Mouse (Mus musculus): ENCODE data around the gene Tmem189. TPM values are rescaled to one million over a fixed set of nuclear protein-coding genes. Genes with fewer than 3 reads are reported as not detected.

Tmem189 gene
- total RNA-seq, 2 experiments from 2014 or later = 42.3 to 43.0 TPM

DNA sequence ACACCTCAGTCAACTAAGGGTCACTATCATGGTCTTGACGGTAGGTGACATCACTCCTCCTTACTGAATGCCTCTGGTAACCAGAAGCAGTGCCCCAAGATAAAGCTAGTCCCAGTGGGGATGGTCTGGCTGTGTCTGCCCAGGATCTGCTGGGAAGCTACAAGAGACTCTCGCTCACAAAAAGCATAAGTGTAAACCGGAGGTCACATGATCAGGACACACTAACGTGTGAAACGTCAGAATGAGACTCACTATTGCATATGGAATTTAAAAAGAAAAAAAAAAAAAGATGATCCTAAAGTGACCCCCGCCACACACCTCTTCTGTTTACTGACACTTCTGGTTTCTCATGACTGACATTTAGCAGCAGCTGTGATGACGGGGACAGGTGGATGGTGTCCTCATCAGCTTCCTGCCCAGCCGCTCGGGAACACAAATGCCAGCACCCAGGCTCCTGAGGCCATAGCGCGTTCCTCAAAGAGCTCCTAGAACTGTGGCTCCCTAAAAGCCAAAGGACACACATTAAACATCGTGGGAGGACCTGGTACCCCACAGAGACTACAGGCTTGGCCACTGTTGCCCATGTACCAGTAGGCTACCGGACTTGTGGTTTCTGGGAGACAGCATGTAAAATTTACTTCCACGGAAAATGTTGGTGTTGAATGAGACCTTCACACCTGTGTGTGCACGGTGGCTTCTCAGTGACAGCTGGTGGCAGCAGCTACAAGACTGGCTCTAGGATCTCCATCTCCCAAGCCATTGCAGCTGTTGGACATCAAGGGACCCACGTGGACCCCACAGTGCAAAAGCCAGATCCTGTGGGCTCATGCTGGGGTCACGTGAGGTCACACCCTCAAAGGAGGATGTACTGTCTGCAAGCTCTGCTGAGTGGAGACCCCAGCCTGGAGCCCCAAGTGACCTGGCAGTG lies 83.5 kb downstream of the Tmem189 start:
- no peak for DNase-seq (ENCODE audit: extremely low spot score in 1 of 2, low spot score in 2 of 2)
- no peak for TF ChIP-seq CTCF (IDR thresholded peaks at IDR 0.05)
- Histone ChIP-seq H3K27ac (no peak overlapping the region), H3K4me3 (no peak overlapping the region)
- intact Hi-C loops (cut with DNase I) = loop anchor here (1.0 kb wide), 2 partner anchors 69 to 74 kb away; no protein-coding TSS in a partner anchor

DNA sequence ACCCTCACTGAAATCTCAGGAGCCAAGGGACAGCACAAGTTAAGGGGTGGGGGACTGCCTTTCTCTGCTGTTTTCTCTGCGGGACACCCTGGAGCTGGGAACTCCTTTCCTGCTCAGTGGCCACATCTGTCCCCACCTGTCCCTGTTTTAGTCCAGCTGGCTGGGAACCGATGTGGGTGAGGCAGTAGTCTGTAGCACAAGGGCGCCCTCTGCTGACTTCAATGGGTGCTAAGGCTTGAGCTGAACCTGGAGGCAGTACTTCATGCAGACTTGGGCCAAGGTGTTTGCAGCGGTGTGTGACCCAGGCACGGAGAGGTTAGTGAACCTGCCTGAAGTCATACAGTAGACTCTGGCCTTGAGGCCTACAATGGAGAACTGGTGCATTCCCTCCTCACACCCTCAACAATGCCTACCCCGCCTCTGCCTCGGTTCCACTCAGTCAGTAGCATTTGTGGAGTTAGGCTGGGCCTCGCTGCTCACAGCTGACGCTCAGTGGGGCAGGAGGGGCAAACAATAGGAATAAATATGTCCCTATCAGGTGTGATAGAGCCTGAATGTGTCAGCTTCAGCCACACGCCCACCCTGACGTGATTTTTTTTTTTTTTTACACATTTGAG lies 84.3 kb downstream of the Tmem189 start:
- TF ChIP-seq CTCF (IDR thresholded peaks at IDR 0.05) = peak; percentile 93
- intact Hi-C loops (cut with DNase I) = loop anchor here (1.0 kb wide), 2 partner anchors 68 to 73 kb away; no protein-coding TSS in a partner anchor
- Histone ChIP-seq H3K4me3 (no peak overlapping the region), H3K27ac (no peak overlapping the region)
- peak; percentile 83 to 86 for DNase-seq (ENCODE audit: extremely low spot score in 1 of 2, low spot score in 2 of 2)

DNA sequence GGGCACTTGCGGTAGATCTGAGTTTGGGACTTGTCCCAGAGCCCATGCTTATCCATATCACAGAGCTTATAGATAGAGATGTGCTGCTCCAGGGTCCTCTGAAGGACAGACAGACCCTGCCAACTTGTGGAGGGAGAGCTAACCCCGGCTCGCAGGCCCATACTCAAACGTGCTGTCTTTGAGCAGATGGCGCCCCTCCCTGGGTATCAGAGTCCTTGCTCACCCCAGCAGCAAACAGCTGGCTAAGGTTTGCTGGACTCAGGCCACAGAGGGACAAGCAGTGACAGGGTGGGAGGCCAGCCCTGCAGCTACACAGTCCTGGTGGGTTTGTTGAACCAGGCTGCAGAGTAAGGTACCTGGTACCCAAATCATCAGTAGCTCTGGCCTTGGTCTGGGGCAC lies 86.6 kb downstream of the Tmem189 start:
- Histone ChIP-seq H3K27ac (no peak overlapping the region), H3K4me3 (no peak overlapping the region)
- DNase-seq (ENCODE audit: extremely low spot score in 1 of 2, low spot score in 2 of 2) = no peak
- intact Hi-C loops (cut with DNase I) = no loop called here
- TF ChIP-seq CTCF (IDR thresholded peaks at IDR 0.05) = peak; percentile 1; the same call in 1 of the 2 replicates

DNA sequence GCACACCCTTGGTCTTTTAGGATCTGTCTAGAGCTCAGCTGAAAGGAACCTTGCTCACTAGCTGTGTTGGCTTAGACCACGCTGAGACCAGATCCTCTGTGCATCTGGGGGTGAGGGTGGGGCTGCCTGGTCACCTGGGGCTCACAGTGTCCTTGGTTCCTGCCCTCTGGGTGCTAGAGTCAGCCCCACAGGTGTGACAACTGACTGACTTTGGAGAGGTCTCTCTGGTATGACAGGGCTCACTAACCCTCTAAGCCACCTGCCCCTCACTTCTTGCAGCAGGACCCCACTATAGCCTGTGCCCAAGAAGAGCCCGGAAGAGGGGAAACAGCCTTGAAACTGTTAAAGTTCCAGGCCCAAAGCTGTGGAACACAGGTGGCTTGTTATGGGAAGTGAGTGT lies 87.3 kb downstream of the Tmem189 start:
- H3K27ac ChIP-seq = no peak overlapping the region
- intact Hi-C loops (cut with DNase I) = no loop called here
- H3K4me3 ChIP-seq = no peak overlapping the region
- no peak for DNase-seq (ENCODE audit: extremely low spot score in 1 of 2, low spot score in 2 of 2)
- TF ChIP-seq CTCF (IDR thresholded peaks at IDR 0.05) = no peak

DNA sequence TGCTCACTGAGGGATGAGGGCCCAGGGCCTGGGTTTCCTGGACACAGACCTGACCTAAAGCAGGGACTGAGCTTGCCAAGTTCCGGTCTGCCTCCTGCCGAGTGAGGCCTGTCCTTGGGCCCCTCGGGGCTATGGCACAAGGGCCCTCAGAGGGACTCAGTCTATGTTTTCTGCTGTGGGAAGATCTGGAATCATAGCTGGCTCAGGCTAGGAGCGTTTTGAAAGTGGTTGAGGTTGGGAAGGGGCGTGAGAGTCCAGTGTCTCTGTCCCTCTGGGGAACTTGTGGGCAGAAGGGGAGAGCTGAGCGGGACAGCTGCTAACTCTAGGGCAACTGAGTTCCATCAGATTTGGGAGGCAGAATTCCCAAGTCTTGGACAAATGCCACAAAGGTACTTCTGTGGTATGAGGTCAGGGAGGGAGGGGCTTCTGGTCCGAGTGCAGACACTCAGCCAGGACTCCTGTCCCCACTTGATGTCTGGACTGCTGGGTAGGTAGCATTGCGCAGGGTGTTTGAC lies 89.1 kb downstream of the Tmem189 start:
- TF ChIP-seq CTCF (IDR thresholded peaks at IDR 0.05) = no peak
- intact Hi-C loops (cut with DNase I) = no loop called here
- Histone ChIP-seq H3K4me3 (no peak overlapping the region), H3K27ac (no peak overlapping the region)
- no peak for DNase-seq (ENCODE audit: extremely low spot score in 1 of 2, low spot score in 2 of 2)

DNA sequence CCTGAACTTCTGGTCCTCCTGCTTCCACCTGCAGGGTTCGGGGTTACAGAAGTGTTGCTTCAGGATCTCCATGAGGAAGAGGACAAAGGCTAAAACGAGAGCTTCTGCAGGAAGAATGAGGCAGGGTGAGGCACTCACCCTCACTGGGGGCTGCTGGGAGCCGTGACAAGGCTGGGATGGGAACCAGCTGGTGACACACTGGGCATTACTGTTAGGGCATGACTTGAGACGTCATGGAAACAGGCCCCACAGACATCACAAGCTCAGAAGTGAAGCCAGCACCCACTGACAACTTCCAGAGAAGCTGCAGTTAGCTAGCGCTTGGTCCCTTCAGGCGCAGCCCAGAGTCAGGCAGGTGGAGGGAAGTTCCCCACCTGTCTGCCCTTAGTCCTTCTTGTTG lies 89.7 kb downstream of the Tmem189 start:
- intact Hi-C loops (cut with DNase I) = no loop called here
- no peak overlapping the region for H3K4me3 ChIP-seq
- no peak overlapping the region for H3K27ac ChIP-seq
- TF ChIP-seq CTCF (IDR thresholded peaks at IDR 0.05) = no peak
- DNase-seq (ENCODE audit: extremely low spot score in 1 of 2, low spot score in 2 of 2) = no peak

DNA sequence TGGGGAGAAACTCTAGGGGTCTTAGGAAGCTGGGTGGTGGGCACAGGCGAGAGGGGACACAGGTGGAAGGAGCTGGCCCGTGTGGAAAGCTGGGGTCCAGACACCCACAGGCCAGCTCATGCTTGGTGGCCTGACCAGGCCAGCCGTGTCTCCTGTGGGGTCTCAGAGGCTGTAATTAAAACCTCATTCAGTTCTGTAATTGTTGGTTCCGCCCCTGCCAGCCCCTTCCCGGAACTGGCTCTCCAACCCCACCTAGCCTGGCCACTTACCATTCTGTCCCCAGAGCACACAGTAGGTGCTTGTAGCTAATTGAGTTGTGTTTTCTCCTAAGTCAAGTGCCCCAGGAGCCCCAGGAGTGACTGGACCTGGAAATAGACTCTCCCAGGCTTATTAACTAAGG lies 90.4 kb downstream of the Tmem189 start:
- no peak overlapping the region for H3K27ac ChIP-seq
- intact Hi-C loops (cut with DNase I) = no loop called here
- no peak overlapping the region for H3K4me3 ChIP-seq
- DNase-seq (ENCODE audit: extremely low spot score in 1 of 2, low spot score in 2 of 2) = no peak
- no peak for TF ChIP-seq CTCF (IDR thresholded peaks at IDR 0.05)

DNA sequence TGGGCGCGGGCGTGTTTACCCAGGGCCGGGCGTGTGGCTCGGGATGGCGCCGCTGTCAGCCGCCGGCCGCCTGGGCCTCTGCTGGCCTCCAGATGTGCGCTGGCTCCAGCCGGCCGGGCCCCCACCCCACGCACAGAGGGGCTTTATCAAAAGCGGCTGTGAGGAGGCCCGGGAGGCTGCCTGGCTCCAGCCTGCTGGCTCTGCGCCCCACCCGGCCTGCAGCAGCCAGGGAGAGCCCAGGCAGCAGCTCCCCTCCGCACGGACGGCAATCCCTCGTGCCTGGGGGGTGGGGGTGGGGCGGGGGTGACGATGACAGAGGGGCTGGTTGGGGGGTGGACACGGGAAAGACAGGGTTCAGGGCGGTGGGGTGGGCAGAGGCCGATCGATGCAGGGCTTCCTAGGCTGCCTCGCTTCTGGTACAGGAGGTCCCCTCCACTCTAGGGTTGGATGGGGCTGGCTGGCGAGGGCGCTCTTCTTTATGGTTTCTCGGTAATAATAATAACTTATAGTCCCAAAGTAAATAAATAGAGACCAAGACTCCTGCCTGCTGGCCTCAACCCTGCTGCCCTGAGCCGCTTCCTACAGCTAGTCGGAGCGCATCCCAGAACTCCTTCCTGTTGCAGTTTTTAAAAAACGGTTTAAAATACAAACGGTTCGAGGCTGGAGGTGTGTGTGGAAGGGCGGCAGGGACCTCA lies 92.0 kb downstream of the Tmem189 start:
- H3K27ac ChIP-seq = no peak overlapping the region
- no peak for TF ChIP-seq CTCF (IDR thresholded peaks at IDR 0.05)
- intact Hi-C loops (cut with DNase I) = no loop called here
- DNase-seq (ENCODE audit: extremely low spot score in 1 of 2, low spot score in 2 of 2) = no peak
- no peak overlapping the region for H3K4me3 ChIP-seq

DNA sequence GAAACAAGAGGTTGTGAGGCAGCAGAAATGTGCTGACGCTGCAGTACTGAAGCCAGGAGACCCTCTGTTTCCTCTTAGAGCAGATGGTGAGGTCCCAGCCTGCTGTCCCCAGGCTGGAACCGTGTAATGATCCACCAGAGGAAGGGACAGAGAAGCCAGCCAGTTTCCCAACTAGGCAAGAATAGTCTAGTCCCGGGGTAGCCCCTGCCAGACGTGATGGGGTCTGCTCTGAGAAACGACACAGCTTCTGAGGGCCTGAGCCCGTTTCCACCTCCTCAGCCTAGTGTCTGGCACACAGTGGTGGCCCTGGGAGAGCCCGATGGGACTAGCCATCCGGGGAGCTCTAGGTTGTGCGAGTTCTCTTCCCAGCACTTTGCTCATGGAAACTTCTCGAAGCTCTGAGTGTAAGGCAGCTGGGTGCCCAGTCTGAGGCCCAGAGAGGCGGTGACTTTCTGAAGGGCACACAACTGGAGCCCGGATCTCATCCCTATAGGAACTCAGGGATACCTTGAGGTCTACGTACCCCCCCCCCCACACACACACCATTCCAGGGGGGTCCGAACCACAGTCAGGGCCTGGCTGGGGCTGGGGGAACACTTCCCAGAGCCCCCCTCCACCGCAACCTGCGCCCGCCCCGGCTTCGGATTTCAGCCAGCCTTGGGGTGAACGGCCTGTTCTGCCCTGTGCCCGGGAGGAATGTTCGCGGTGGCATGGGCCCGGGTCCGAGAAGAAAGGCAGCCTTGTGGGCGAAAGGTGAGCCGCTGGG lies 92.7 kb downstream of the Tmem189 start:
- H3K4me3 ChIP-seq = no peak overlapping the region
- no peak for TF ChIP-seq CTCF (IDR thresholded peaks at IDR 0.05)
- intact Hi-C loops (cut with DNase I) = no loop called here
- no peak for DNase-seq (ENCODE audit: extremely low spot score in 1 of 2, low spot score in 2 of 2)
- no peak overlapping the region for H3K27ac ChIP-seq

DNA sequence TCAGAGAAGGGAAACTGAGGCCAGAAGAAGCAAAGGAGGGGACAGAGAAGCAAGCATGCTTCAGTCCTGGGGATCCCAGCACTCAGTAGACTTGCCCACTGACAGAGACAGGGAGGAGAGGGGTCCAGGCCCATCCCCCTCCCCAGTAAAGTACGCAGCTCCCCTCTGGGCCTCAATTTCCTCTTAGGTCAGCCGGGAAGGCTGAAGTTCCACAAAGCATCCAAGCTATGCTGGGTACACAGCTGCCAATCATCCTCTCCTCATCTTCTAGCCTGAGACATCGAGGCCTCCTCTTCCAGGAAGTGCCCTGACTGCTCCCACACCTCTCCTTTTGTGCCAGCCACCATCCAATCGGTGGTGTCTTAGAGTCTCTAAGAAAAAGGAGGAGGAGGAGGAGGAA lies 93.4 kb downstream of the Tmem189 start:
- no peak for DNase-seq (ENCODE audit: extremely low spot score in 1 of 2, low spot score in 2 of 2)
- no peak overlapping the region for H3K27ac ChIP-seq
- intact Hi-C loops (cut with DNase I) = no loop called here
- TF ChIP-seq CTCF (IDR thresholded peaks at IDR 0.05) = no peak
- no peak overlapping the region for H3K4me3 ChIP-seq

DNA sequence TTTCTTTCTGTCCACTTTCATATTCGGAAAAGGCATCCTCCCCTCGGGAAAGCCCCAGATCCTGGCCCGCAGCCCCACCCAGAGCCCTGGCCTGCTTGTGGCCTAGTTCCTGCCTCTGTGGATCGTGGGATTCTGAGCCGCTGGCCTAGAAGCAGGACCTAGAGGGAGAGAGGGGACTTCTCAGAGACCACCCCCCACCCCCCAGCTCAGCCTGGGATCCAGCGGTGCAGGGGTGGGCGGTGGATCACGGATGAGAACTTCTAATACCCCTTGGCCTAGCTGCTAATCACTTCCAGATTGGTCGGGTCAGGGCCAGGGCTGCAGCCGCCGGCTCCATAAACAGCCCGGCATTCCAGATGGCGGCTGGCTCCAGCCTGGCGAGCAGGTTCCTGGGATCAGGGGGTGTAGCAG lies 93.9 kb downstream of the Tmem189 start:
- Histone ChIP-seq H3K27ac (no peak overlapping the region; the same call in 1 of the 2 replicates), H3K4me3 (no peak overlapping the region)
- DNase-seq (ENCODE audit: extremely low spot score in 1 of 2, low spot score in 2 of 2) = no peak
- intact Hi-C loops (cut with DNase I) = no loop called here
- no peak for TF ChIP-seq CTCF (IDR thresholded peaks at IDR 0.05)

All from left cerebral cortex, adult 2 months (tissue).